Mouse (Mus musculus): Measurements from ENCODE around the gene Zfp385b. TPM values are rescaled to one million over a fixed set of nuclear protein-coding genes. Genes with fewer than 3 reads are reported as not detected.

Gene Zfp385b
- polyA plus RNA-seq, 1 experiment from 2014 or later = 3.1 TPM

DNA sequence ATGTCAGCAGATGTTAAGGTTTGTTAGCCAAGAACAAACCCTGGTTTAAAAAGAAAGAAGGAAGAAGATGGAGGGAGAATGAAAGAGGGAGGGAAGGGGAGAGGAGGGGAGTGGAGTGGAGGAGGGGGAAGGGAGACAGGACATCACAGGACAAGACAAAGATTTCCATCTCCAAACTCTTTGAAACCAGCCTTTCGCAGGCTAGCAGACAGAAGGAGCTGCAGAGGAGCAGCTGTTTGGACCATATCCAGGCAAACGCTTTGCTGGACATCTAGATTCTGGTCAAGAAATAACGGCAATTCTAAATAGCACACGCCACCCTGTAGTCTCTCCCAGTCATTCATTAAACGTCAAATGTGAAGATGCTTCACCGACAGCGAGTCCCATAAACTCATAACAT is 38.0 kb downstream of the Zfp385b start:
- Histone ChIP-seq H3K4me2 (no peak overlapping the region), H3K4me3 (replicated peaks) (no peak overlapping the region), H3K4me1 (replicated peaks) (no peaks in the 10 kb centered on the region), H3K9ac (no peak overlapping the region), H3K9me3 (replicated peaks) (no peaks in the 10 kb centered on the region), H3K27me3 (no peaks in the 10 kb centered on the region), H3K36me3 (no peaks in the 10 kb centered on the region), H3K27ac (no peak overlapping the region)
- DNase-seq (no peak), ATAC-seq (ENCODE audit: low read depth) (no peak)
- WGBS (ENCODE audit: insufficient replicate concordance) = 74% methylated on average over 7 of the region's 7 CpGs

DNA sequence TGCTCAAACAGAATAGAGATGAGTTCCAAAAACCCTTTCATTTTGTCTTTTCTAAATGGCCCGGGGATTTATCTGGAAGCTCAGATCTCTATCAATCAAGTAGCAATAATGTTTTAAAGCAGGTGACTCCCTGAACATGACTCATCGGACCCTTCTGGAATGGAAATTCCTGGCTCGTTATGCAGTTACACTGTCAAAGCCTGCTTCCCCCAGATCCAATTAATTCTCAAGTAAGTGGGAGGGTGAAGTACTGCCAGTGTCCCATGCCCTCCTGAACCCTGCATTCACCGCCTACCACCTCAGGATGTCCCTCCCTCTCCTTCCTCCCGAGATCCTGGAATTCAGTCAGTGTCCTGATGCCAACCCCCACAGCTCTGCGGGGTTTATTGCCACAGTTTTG is 41.7 kb downstream of the Zfp385b start:
- Histone ChIP-seq H3K36me3 (no peaks in the 10 kb centered on the region), H3K4me3 (replicated peaks) (no peak overlapping the region), H3K4me2 (no peak overlapping the region), H3K9ac (no peak overlapping the region), H3K27me3 (no peaks in the 10 kb centered on the region), H3K4me1 (replicated peaks) (no peaks in the 10 kb centered on the region), H3K9me3 (replicated peaks) (no peaks in the 10 kb centered on the region), H3K27ac (no peak overlapping the region)
- ATAC-seq (ENCODE audit: low read depth) (no peak), DNase-seq (no peak)
- 46% methylated on average over 6 of the region's 6 CpGs for WGBS (ENCODE audit: insufficient replicate concordance)

DNA sequence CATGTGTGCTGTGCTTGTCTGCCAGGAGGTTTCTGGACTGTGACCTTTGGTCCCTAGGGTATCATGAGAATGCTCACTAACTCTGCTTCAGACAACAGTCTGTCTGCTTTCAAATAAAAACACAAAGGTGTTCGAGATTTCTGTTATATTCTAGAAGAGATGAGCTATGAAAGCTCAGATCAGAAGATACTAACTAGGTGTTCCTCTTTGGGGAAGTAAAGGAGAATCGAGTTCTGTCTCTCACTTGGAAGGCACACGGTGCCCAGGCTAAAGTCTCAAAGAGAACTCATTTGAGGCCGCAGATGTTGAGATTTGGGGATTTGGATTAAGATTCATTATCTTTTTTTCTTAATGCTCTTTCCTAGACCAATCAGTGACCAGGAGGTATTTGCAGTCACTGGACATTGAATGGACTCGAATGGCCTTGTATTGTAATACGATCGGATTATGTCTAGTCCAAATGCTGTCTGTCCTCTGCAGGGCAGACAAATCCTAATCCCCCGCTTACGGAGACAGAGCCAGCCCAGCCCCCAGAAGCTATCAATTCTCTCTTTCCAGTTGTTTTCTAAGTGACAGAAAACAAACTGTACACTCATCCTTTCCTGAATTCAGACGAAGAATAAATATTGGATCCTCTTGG is 42.3 kb downstream of the Zfp385b start:
- ATAC-seq (ENCODE audit: low read depth) (no peak), DNase-seq (no peak)
- no peaks in the 10 kb centered on the region for H3K4me1 ChIP-seq (replicated peaks)
- no peaks in the 10 kb centered on the region for H3K27me3 ChIP-seq
- H3K4me2 ChIP-seq = no peak overlapping the region
- no peak overlapping the region for H3K4me3 ChIP-seq (replicated peaks)
- no peaks in the 10 kb centered on the region for H3K36me3 ChIP-seq
- 69% methylated on average over 10 of the region's 10 CpGs for WGBS (ENCODE audit: insufficient replicate concordance)
- no peak overlapping the region for H3K9ac ChIP-seq
- no peaks in the 10 kb centered on the region for H3K9me3 ChIP-seq (replicated peaks)
- H3K27ac ChIP-seq = no peak overlapping the region

DNA sequence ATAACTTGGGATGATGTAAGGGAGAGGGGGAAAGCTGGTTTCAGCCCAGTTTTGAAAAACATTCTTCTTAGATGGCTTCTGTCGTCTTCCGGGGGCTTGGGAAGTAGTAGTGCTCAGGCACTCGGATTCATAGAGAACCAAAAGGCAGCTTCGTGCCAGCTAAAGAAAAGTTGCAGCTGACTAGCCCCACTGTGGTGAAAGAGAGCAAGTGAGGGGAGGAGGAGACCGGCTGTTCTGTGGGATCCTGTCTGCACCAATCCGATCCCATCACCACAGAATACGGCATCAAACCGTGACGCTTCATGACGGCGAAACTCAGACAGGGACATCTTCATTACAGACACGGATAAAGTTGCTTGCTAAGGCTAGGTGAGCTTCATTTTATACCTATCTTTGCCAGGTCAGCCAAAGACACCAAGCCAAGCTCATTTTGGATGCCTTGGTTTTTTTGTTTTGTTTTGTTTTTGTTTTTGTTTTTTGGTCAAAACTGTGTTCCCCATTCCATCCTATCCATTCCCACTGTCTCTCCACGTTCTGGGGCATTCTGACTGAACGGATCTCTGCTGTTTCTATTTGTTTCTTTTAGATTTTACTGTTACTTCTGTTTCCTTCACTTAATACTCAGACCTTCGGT is 44.1 kb downstream of the Zfp385b start:
- no peaks in the 10 kb centered on the region for H3K4me1 ChIP-seq (replicated peaks)
- no peak overlapping the region for H3K27ac ChIP-seq
- no peak overlapping the region for H3K9ac ChIP-seq
- DNase-seq (no peak), ATAC-seq (ENCODE audit: low read depth) (no peak)
- no peak overlapping the region for H3K4me2 ChIP-seq
- H3K9me3 ChIP-seq (replicated peaks) = no peaks in the 10 kb centered on the region
- no peak overlapping the region for H3K4me3 ChIP-seq (replicated peaks)
- H3K36me3 ChIP-seq = no peaks in the 10 kb centered on the region
- 73% methylated on average over 15 of the region's 15 CpGs for WGBS (ENCODE audit: insufficient replicate concordance)
- H3K27me3 ChIP-seq = no peaks in the 10 kb centered on the region

DNA sequence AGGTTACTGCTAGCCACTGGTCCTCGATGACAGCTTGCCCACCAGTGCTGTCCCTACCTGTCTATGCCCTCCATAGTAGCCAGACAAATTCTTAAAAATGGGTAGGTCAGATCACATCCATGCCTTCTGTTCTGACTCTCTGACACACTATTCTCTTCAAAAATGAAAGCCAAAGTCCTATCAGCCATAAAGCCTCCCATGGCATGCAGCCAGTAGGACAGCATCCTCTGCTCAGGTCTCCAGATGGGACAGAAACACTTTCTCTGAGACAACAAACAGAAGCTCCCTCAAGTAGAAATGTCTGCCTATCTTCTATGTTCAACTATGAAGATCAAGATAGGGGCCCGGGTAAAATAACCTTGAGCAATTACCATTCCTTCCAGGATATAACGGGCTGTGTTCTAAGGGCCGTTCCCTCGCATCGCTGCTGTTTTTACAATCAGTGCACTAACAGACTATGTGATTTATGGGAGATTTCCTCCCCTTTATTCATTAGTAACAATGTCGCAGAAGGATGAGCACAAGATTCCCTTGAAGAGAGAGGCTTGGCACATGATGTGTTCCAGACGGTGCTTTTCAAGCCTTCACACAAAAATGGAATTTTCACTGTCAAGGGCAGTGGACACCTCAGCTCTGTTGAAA is 49.3 kb downstream of the Zfp385b start:
- Histone ChIP-seq H3K4me1 (replicated peaks) (no peaks in the 10 kb centered on the region), H3K36me3 (no peaks in the 10 kb centered on the region), H3K4me2 (no peak overlapping the region), H3K9ac (no peak overlapping the region), H3K9me3 (replicated peaks) (no peaks in the 10 kb centered on the region), H3K27me3 (no peaks in the 10 kb centered on the region), H3K4me3 (replicated peaks) (no peak overlapping the region), H3K27ac (no peak overlapping the region)
- no peak for ATAC-seq (ENCODE audit: low read depth)
- no peak for DNase-seq
- 70% methylated on average over 8 of the region's 8 CpGs for WGBS (ENCODE audit: insufficient replicate concordance)

DNA sequence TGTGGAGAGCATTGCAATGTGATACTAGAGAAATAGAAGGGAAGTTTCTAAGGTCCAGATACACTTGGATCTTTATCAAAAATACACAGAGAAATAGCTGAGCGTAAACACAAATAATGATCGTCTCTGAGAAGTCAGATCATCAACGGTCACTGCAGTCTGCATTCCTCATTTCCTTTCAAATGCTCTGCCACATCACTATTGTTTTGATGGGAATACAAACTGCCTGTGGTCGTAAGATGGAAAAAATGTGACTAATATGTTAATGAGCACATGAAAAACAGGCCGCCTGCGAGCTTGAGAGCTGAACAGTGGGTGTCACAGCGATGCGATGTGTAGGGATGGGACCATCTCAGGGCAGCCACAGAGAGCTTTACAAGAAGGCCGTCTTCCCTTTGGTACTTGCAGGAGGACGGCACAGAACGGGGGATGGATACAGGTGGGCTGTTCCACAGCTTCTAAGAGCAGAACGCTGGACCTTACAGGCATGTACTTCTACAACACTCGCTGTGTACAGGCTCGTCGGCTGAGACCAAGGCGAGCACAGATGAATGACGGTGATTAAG is 51.0 kb downstream of the Zfp385b start:
- H3K4me3 ChIP-seq (replicated peaks) = no peak overlapping the region
- WGBS (ENCODE audit: insufficient replicate concordance) = 69% methylated on average over 17 of the region's 17 CpGs
- no peaks in the 10 kb centered on the region for H3K9me3 ChIP-seq (replicated peaks)
- H3K9ac ChIP-seq = no peak overlapping the region
- DNase-seq (no peak), ATAC-seq (ENCODE audit: low read depth) (no peak)
- no peaks in the 10 kb centered on the region for H3K4me1 ChIP-seq (replicated peaks)
- no peak overlapping the region for H3K27ac ChIP-seq
- H3K4me2 ChIP-seq = no peak overlapping the region
- no peaks in the 10 kb centered on the region for H3K36me3 ChIP-seq
- H3K27me3 ChIP-seq = no peaks in the 10 kb centered on the region

DNA sequence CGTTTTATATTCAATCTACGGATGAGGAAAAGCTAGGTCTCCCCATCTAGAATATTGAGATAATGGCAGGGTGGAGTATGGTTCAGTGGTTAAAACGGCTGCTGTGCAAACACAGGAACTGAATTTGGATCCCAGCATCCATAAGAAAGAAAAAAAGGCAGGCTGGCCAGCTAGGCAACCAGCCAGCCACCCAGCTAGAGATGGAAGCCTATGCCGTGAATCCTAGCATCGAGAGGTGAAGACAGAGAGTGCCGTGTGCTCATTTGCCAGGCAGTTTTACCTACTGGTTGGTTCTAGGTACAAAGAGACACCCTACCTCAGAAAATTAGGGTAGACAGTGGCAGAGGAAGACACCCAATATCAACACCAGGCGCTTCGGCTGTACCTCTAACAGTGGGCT is 57.5 kb downstream of the Zfp385b start:
- H3K27me3 ChIP-seq = no peaks in the 10 kb centered on the region
- no peaks in the 10 kb centered on the region for H3K9me3 ChIP-seq (replicated peaks)
- DNase-seq (no peak), ATAC-seq (ENCODE audit: low read depth) (no peak)
- 75% methylated on average over 8 of the region's 8 CpGs for WGBS (ENCODE audit: insufficient replicate concordance)
- H3K36me3 ChIP-seq = no peaks in the 10 kb centered on the region
- no peak overlapping the region for H3K9ac ChIP-seq
- no peaks in the 10 kb centered on the region for H3K4me1 ChIP-seq (replicated peaks)
- no peak overlapping the region for H3K4me2 ChIP-seq
- no peak overlapping the region for H3K4me3 ChIP-seq (replicated peaks)
- no peak overlapping the region for H3K27ac ChIP-seq

DNA sequence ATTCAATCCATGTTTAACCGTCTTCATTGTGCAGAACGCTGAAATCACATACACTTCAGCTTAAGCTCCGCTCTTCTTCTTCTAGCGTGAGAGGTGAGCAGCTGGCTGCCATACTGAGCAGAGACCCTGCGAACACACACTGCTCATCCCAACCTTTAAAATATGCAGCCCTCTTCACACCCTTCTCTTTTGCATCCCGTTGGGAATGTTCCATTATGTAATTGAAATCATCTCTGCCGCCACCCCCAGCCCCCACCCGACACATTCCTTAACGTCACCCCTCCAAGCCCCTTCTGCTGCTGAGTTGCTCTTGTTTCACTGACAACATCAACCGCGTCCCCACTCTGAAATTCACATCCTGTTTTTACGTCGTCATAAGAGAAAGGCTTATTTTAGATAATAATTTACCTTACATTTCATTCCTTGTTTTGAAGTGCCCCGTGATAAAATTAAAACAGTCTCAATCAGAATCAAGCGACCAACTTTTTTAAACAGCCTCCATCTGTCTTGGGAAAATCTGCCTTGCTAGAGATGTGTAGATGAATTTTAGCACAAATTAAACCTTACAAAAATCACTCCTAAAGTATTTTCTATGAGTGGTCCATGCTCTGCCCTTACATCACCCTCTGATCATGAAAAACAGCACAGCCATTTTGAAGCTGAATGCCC is 60.9 kb downstream of the Zfp385b start:
- ATAC-seq (ENCODE audit: low read depth) = no peak
- Histone ChIP-seq H3K9me3 (replicated peaks) (no peaks in the 10 kb centered on the region), H3K36me3 (no peaks in the 10 kb centered on the region), H3K4me1 (replicated peaks) (no peaks in the 10 kb centered on the region), H3K27ac (no peak overlapping the region), H3K27me3 (no peaks in the 10 kb centered on the region), H3K9ac (no peak overlapping the region), H3K4me3 (replicated peaks) (no peak overlapping the region), H3K4me2 (no peak overlapping the region)
- no peak for DNase-seq
- 70% methylated on average over 15 of the region's 15 CpGs for WGBS (ENCODE audit: insufficient replicate concordance)

DNA sequence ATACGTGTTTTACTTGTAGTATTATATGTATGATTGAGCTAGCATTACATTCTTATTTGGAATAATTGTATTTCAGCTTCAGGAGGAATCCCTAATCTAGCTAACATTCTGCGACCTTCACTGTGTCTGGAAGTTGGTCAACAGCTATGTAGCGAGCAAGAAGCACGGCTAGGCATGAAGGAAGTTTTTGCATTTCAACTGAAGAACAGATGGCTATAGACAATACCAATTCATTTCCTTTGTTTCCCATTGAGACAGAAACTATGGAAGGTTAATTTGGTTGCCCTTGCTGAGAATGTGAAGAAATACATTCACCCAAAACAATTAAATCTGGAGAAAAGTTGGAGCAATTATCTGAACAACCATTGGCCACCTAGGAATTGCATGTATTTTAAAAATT is 66.9 kb downstream of the Zfp385b start:
- DNase-seq = no peak
- Histone ChIP-seq H3K9me3 (replicated peaks) (no peaks in the 10 kb centered on the region), H3K27ac (no peak overlapping the region), H3K4me2 (no peak overlapping the region), H3K4me1 (replicated peaks) (no peaks in the 10 kb centered on the region), H3K4me3 (replicated peaks) (no peak overlapping the region), H3K36me3 (no peaks in the 10 kb centered on the region), H3K9ac (no peak overlapping the region), H3K27me3 (no peaks in the 10 kb centered on the region)
- 57% methylated on average over 4 of the region's 4 CpGs for WGBS (ENCODE audit: insufficient replicate concordance)
- no peak for ATAC-seq (ENCODE audit: low read depth)

DNA sequence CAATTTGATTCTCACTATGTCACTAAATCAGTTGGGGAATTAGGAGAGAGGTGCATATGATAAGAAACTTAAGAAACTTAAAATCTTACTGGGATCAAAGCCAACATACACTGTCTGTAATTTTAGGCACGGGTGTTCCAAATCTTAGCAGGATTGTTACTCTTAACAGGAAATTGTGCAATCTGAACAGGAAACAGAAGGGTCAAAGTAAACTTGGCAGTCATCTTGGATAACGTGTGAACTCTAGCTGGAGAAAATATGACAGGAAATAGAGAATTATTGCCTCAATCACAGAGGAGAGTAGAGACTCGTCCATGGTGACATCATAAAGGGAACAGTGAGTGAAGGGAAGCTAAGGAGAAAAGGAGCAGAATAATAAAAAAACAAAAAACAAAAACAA is 69.8 kb downstream of the Zfp385b start:
- no peak overlapping the region for H3K4me2 ChIP-seq
- H3K4me1 ChIP-seq (replicated peaks) = no peaks in the 10 kb centered on the region
- DNase-seq (no peak), ATAC-seq (ENCODE audit: low read depth) (no peak)
- H3K27ac ChIP-seq = no peak overlapping the region
- H3K9me3 ChIP-seq (replicated peaks) = no peaks in the 10 kb centered on the region
- 21% methylated on average over 3 of the region's 3 CpGs for WGBS (ENCODE audit: insufficient replicate concordance)
- no peaks in the 10 kb centered on the region for H3K27me3 ChIP-seq
- no peak overlapping the region for H3K9ac ChIP-seq
- H3K4me3 ChIP-seq (replicated peaks) = no peak overlapping the region
- H3K36me3 ChIP-seq = no peaks in the 10 kb centered on the region

DNA sequence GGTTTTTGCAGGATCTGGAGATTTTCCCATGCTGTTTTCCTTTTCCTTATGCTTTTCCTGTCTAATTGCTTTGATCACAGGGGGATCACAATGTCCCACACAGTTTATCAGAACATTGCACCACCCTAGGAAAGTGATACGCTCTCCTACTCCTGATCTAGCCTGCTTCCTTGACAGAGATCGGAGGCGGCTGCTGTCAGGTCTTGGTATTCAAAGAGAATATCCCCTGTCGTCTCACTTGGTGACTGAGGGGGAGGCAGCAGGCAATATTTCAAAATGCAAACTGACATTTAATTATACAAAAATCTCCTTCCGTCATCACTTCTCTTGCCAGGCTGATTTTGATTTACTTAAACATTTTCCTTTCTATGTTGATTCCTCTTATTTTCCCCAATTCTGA is 73.0 kb downstream of the Zfp385b start:
- no peak overlapping the region for H3K27ac ChIP-seq
- H3K4me2 ChIP-seq = no peak overlapping the region
- H3K4me3 ChIP-seq (replicated peaks) = no peak overlapping the region
- 73% methylated on average over 5 of the region's 5 CpGs for WGBS (ENCODE audit: insufficient replicate concordance)
- DNase-seq (no peak), ATAC-seq (ENCODE audit: low read depth) (no peak)
- no peaks in the 10 kb centered on the region for H3K4me1 ChIP-seq (replicated peaks)
- H3K36me3 ChIP-seq = no peaks in the 10 kb centered on the region
- H3K9ac ChIP-seq = no peak overlapping the region
- H3K27me3 ChIP-seq = no peaks in the 10 kb centered on the region
- no peaks in the 10 kb centered on the region for H3K9me3 ChIP-seq (replicated peaks)
